Mouse (Mus musculus): ENCODE data around the gene 1700029H14Rik.

GRCm38 (mm10) chr8:13529011-13529840 lies 33.0 kb downstream of the 1700029H14Rik start:
- TF ChIP-seq POLR2A (IDR thresholded peaks at IDR 0.05; ENCODE audit: borderline replicate concordance, insufficient read depth, low read length): no peak
- TF ChIP-seq CTCF (IDR thresholded peaks at IDR 0.05; ENCODE audit: borderline replicate concordance, insufficient read depth, low read depth, low read length): no peak

All from cerebellum, adult 2 months (tissue).